Mouse (Mus musculus): Measurements from ENCODE around the gene Chd3. TPM values are rescaled to one million over a fixed set of nuclear protein-coding genes. Genes with fewer than 3 reads are reported as not detected.
A peak's percentile ranks its signal among the peaks of the same experiment; 100 is the strongest.
"Not testable (repeated sequence)": the region's sequence is repeated elsewhere in the genome, so short reads cannot be mapped to it uniquely, and the experiment has no call there.

Gene Chd3
- total RNA-seq, 2 experiments from 2014 or later, result 62.0 to 66.7 TPM

GRCm38 (mm10) chr11:69395634-69396373 is 26.6 kb upstream of the Chd3 start:
- intact Hi-C loops (cut with DNase I), result loop anchor here (2.0 kb wide), 2 partner anchors 15 to 71 kb away; no protein-coding TSS in a partner anchor
- peak; percentile 98 for DNase-seq

- intact Hi-C loops (cut with DNase I), result loop anchor here (2.0 kb wide), 1 partner anchor 70 kb away; no protein-coding TSS in a partner anchor
- DNase-seq, result peak; percentile 93 to 94
These were observed 26.0 kb upstream of the Chd3 start, which contains the start of the genes Naa38 and Cyb5d1 for GRCm38 (mm10) chr11:69395235-69395633. Naa38 (plus strand) TSS chr11:69395487. Cyb5d1 (minus strand) TSS chr11:69395631.

GRCm38 (mm10) chr11:69394591-69395167 is 25.5 kb upstream of the Chd3 start:
- intact Hi-C loops (cut with DNase I), result loop anchor here (2.0 kb wide), 1 partner anchor 70 kb away; no protein-coding TSS in a partner anchor
- DNase-seq, result not testable (repeated sequence)

GRCm38 (mm10) chr11:69390400-69391034 is 21.3 kb upstream of the Chd3 start:
- peak; percentile 85 to 89 for DNase-seq
- intact Hi-C loops (cut with DNase I), result loop anchor here (1.0 kb wide), 1 partner anchor 121 kb away; no protein-coding TSS in a partner anchor

- peak in 1 of 2 experiments; percentile 47 for DNase-seq
- intact Hi-C loops (cut with DNase I), result loop anchor here (1.0 to 5.0 kb wide), 4 partner anchors 27 to 197 kb away; no protein-coding TSS in a partner anchor
These were observed 20.6 kb upstream of the Chd3 start for GRCm38 (mm10) chr11:69389531-69390399.

- intact Hi-C loops (cut with DNase I), result loop anchor here (2.0 to 5.0 kb wide), 3 partner anchors 26 to 196 kb away; no protein-coding TSS in a partner anchor
These were observed 19.5 kb upstream of the Chd3 start for GRCm38 (mm10) chr11:69388680-69389079.

GRCm38 (mm10) chr11:69386758-69387157 is 17.6 kb upstream of the Chd3 start:
- intact Hi-C loops (cut with DNase I), result loop anchor here (5.0 kb wide), 1 partner anchor 194 kb away; no protein-coding TSS in a partner anchor
- no peak for DNase-seq

More at GRCm38 (mm10) chr11:69388680-69389079, 19.5 kb upstream of the Chd3 start:
- DNase-seq, result no peak

- intact Hi-C loops (cut with DNase I), result loop anchor here (5.0 kb wide), 1 partner anchor 193 kb away; no protein-coding TSS in a partner anchor
- DNase-seq, result no peak
These were observed 15.8 kb upstream of the Chd3 start for GRCm38 (mm10) chr11:69384979-69385378.

- peak in 1 of 2 experiments; percentile 44 for DNase-seq
- intact Hi-C loops (cut with DNase I), result no loop called here
These were observed 13.4 kb upstream of the Chd3 start for GRCm38 (mm10) chr11:69382478-69383105.

- DNase-seq, result no peak
- intact Hi-C loops (cut with DNase I), result no loop called here
These were observed 12.2 kb upstream of the Chd3 start for GRCm38 (mm10) chr11:69381356-69381755.

- intact Hi-C loops (cut with DNase I), result no loop called here
- DNase-seq, result no peak
These were observed 10.4 kb upstream of the Chd3 start for GRCm38 (mm10) chr11:69379600-69379999.

- intact Hi-C loops (cut with DNase I), result no loop called here
- no peak for DNase-seq
These were observed 8.6 kb upstream of the Chd3 start for GRCm38 (mm10) chr11:69377766-69378165.

GRCm38 (mm10) chr11:69375646-69376045 is 6.4 kb upstream of the Chd3 start:
- no peak for DNase-seq
- intact Hi-C loops (cut with DNase I), result no loop called here

GRCm38 (mm10) chr11:69373223-69373965 is 4.2 kb upstream of the Chd3 start:
- intact Hi-C loops (cut with DNase I), result loop anchor here (5.0 kb wide), 1 partner anchor 246 kb away; the partner anchor contains the start of gene Aloxe3
- DNase-seq, result no peak

- DNase-seq, result peak in 1 of 2 experiments; percentile 33
- intact Hi-C loops (cut with DNase I), result loop anchor here (5.0 kb wide), 1 partner anchor 245 kb away; the partner anchor contains the start of gene Aloxe3
These were observed 3.6 kb upstream of the Chd3 start for GRCm38 (mm10) chr11:69372780-69373170.

- intact Hi-C loops (cut with DNase I), result loop anchor here (5.0 kb wide), 1 partner anchor 245 kb away; the partner anchor contains the start of gene Aloxe3
These were observed 3.0 kb upstream of the Chd3 start for GRCm38 (mm10) chr11:69372056-69372779.

GRCm38 (mm10) chr11:69371601-69372000 is 2.4 kb upstream of the Chd3 start:
- intact Hi-C loops (cut with DNase I), result loop anchor here (5.0 kb wide), 1 partner anchor 244 kb away; the partner anchor contains the start of gene Aloxe3
- no peak for DNase-seq

More at GRCm38 (mm10) chr11:69372056-69372779, 3.0 kb upstream of the Chd3 start:
- peak; percentile 33 to 34 for DNase-seq

GRCm38 (mm10) chr11:69370817-69371215 is 1.6 kb upstream of the Chd3 start:
- intact Hi-C loops (cut with DNase I), result loop anchor here (5.0 kb wide), 1 partner anchor 244 kb away; the partner anchor contains the start of gene Aloxe3

More at GRCm38 (mm10) chr11:69370817-69371215, 1.6 kb upstream of the Chd3 start:
- DNase-seq, result no peak
